Mouse (Mus musculus) megakaryocyte, embryonic 14.5 days (primary cell): ENCODE results near the gene Mrpl45.

Experiments used
- FLI1 ChIP-seq: IDR thresholded peaks from 2 replicates; pipeline ENCODE4 v1.6.1; 2012; ENCODE audit warnings: low read length, inconsistent platforms, mixed read lengths
- GATA1 ChIP-seq: IDR thresholded peaks from 3 replicates; pipeline ENCODE4 v1.6.1; 2012; ENCODE audit warnings: mixed read lengths, low read length, inconsistent platforms, borderline replicate concordance

DNA sequence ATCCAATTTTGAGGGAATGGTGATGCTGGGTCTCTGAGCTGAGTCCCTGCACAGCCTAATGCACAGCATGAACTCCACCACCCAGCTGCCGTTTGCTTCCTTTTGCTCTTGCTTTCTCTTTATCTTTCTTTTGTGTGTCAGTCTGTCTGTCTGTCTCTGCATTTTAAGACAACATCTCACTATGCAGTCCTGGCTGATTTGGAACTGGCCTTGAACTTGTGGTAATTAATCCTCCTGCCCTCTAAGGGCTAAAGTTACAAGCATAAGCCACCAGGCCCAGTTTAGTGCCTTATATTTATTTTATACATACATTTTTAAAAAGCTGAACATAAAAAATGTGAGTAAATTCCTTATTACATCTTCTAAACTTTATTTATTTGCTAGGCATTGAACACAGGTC is 39.5 kb upstream of the Mrpl45 start:
- TF ChIP-seq GATA1 (no peak), FLI1 (no peak)
